Mouse (Mus musculus): Measurements from ENCODE around the gene Tmem131l.
"Not testable (repeated sequence)": the region's sequence is repeated elsewhere in the genome, so short reads cannot be mapped to it uniquely, and the experiment has no call there.

Gene Tmem131l

DNA sequence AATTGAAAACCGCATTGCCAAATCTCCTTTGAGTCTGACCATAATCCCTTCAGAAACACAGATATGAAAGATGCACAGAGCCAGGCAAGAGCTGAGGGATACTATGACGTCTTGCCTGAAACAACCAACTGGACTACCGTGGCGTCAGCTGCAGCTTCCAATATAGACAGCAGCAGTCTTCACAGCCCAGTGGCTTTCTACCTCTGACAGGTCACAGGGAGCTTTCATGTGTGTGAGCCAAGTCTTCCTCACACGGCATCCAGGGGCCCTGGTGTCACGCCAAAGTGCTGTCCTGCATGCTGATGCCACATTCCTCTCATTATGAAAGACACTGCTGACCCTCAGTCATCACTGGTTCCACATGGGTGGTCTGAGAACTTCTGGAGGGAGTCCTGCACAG, 134.8 kb downstream of the Tmem131l start:
- no peak for DNase-seq (ENCODE audit: low spot score)

GRCm38 (mm10) chr3:83904176-83904958, 135.6 kb downstream of the Tmem131l start:
- DNase-seq (ENCODE audit: low spot score) = no peak

DNA sequence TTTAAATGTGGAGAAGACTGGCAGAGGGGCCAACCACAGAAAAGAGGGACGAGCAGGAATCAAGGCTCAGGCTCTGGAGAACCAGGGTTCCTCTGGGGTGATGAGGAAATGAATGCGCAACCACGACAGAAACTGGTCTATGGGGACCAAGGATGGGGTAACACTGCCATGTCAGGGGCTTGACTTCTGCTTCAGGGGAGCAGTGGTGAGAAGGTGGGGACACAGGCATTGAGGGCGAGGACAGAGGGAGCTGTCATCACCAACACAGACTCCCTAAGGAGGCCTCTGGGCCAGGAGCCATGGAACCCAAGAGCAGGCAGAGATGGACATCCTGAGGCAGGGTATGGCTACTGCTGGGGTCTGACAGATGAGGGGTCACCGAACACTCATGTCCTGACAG, 137.0 kb downstream of the Tmem131l start:
- DNase-seq (ENCODE audit: low spot score) = no peak

DNA sequence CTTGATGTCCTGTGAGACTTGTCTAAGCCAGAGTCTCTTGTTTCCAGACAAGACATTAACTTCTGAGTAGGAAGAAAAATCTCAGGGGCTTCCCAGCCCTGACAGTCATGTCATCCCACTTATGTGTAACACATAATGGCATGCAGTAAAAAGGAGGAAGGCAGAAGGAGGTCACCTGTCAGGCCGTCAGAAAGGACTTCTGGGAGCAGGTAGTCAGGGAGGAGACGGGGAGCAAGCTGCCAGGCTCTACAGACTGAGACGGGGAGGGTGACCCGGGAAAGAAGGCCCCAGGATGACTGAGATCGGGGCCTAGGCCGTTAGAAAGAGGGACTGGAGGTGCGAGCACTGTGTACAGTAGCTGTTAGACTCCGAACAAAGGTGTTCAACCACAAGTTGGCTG, 137.5 kb downstream of the Tmem131l start:
- no peak for DNase-seq (ENCODE audit: low spot score)

DNA sequence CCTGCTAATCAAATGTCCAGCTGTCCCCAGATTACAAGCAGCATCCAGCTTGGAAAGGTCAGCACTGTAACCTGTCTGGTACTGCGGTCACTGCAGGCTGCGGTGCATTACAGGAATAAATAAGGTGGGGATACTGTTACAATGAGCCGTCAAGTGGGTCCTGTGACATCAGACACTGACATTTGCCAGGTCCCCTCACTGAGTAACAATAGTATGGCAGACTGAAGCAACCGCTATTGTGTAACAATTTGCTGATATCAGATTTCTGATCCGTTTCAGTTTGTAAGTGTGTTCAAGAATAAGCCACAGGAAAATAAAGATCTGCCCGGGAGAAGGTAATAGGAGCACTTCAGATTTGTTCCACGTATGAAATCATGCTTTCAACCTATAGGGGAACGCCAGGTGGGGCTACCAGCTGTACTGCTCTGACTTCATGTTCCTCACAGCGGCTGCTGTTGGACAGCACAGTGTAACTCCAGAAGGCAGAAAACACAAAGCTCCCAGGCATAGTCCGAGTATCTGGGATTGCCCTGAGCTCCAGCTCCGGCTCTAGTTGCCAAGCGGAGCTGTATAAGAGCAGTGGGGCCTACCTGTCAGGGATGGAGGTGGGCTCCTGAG, 139.1 kb downstream of the Tmem131l start:
- DNase-seq (ENCODE audit: low spot score) = no peak

DNA sequence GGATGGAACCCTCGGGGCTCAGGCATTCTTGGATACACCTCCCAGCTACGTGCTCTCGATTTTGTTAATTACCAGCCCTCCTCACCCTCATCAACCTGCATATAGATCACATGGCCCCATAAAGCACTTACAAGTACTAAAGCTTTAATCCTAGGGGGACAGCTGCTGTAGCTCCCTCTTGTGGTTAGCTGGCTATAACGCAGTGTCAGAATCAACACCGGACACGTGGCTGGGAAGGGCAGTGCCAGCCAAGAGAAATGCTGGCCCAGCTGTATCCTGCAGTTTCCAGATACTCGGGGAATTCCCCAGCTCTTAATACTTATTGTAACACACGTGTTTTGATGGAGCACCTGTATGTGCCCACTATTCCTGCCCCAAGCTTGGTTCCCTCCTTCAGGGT, 140.4 kb downstream of the Tmem131l start:
- peak; percentile 35 for DNase-seq (ENCODE audit: low spot score)

GRCm38 (mm10) chr3:83898246-83898645, 141.7 kb downstream of the Tmem131l start:
- no peak for DNase-seq (ENCODE audit: low spot score)

- DNase-seq (ENCODE audit: low spot score) = no peak
These were observed 144.2 kb downstream of the Tmem131l start for GRCm38 (mm10) chr3:83895811-83896210.

GRCm38 (mm10) chr3:83895111-83895510, 144.9 kb downstream of the Tmem131l start:
- no peak for DNase-seq (ENCODE audit: low spot score)

GRCm38 (mm10) chr3:83885163-83885562, 154.8 kb downstream of the Tmem131l start:
- DNase-seq (ENCODE audit: low spot score) = no peak

DNA sequence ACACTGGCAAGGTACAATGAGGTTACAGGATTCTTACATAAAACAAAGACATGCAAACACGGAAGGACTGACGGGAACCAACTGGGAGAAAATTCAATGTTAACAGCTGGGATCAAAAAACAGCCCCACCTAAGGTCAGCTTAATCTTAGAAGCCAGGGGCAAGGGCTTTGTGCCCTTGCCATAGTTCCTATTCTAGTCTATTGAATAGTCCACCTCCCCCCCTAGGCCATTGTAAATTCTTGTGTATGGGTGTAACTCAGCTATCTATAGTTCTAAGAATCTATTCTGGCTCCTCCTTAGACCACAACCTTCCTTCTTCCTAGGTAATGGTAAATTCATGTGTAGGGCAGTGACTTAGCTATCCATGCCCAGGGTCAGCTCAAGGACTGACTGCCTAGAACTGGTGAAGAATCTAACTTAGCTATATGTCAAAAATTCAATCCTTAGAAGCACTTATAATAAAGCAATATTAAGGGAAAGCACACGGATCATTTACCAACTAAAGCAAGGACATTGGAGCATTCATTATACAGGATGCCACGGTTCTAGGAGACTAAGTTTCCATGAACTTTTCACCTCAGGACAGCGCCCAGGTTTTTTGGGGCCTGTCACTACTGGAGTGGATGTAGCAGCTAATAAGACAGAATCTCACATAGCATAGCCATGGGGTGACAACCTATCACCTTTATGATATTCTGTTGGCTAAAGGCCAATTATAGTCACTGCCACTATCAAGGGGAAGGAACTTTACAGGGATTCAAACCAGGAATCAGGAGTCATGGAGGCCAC, 160.5 kb downstream of the Tmem131l start:
- DNase-seq (ENCODE audit: low spot score) = not testable (repeated sequence)

DNA sequence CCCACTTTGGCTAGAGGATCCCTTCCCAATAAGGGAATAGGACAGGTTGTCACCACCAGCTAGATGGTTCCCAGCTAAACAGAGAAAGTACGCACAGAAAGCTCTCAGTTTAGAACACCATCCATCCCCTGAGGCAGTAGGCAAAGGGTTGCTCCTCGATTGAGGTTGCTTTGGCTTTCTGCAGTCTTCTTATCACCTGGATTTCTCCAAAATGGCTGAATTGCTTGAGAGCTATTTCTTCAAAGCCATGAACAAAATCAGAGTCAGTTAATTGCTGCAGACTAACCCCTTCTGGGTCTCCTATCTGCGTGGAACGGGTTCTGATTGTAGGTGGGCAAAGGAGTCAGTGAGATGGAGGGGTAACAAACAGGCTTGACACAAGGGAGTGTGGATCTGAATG, 161.2 kb downstream of the Tmem131l start:
- DNase-seq (ENCODE audit: low spot score) = no peak

GRCm38 (mm10) chr3:83876299-83876698, 163.7 kb downstream of the Tmem131l start:
- DNase-seq (ENCODE audit: low spot score) = no peak

DNA sequence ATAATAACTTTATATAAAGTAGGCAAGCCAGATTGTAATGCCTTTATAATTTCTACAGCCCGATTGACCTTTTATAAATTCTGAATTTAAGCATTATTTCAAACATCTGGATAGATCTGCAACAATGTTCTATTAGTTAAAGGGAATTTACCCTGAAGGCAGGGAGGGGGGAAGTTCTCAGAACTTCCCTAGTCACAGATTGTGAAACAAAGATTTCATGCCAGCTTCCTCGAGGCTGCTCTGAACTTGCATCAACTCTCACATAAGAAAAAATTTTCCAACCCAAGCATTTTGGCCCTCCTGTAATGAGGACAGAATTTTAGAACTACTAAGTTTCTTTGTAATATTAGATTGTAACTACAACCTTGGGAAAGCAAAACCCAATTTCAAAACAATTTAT, 164.9 kb downstream of the Tmem131l start:
- not testable (repeated sequence) for DNase-seq (ENCODE audit: low spot score)

DNA sequence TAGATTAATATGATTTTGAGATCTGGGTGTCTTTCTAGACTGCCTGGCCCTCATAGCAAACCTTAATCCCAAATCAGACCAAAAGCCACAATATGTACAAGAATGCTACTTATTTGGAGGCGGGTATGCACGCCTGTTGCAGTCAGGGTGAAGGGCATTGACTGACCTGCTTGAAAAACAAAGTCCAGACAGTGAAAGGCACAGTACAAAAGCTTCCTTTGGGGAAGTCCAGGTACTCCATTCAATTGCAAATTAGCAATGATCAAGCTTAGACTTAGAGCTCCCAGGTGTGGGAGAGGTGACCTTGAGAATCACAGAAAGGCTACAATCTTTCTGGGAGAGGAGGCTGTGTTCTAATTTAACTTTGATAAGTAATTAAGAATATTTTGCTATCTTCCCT, 167.1 kb downstream of the Tmem131l start:
- DNase-seq (ENCODE audit: low spot score) = not testable (repeated sequence)

GRCm38 (mm10) chr3:83871962-83872361, 168.0 kb downstream of the Tmem131l start:
- DNase-seq (ENCODE audit: low spot score) = not testable (repeated sequence)

- DNase-seq (ENCODE audit: low spot score) = not testable (repeated sequence)
These were observed 168.4 kb downstream of the Tmem131l start for GRCm38 (mm10) chr3:83871559-83871958.

DNA sequence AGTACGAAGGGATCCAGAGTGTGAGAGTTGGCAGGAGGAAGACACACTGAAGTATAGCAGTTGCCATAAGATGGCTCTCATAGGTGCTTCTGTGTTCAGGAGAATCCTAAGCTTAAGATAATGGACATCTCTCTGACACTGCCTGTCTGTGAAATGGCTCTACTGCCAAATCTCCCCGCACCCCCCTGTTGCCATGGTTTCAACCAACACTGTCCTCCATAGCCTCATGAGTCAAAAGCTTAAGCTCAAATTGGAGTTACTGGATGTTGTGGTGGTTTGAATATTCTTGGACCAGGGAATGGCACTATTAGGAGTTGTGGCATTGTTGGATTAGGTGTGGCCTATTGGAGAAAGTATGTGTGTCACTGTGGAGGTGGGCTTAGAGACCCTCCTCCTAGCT, 170.2 kb downstream of the Tmem131l start:
- DNase-seq (ENCODE audit: low spot score) = no peak

- not testable (repeated sequence) for DNase-seq (ENCODE audit: low spot score)
These were observed 172.9 kb downstream of the Tmem131l start for GRCm38 (mm10) chr3:83867026-83867425.

DNA sequence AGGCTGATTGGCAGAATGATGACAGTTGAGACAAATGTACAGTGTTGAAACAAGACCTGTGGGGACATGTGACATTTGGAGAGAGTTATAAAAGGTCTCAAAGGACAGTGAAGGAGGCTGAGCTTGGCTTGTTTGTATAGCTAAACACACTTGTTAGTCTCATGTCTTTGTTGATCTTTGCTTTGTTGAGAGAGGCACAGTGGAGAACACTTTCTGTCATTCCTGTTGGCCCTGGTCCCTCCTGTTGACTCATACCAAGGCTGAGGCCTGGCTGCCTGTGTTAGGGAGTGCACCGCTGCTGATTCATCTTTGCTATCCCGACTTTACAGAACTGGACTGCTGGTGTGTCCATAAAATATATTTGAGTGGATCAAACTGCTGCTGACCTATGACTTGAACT, 174.8 kb downstream of the Tmem131l start:
- DNase-seq (ENCODE audit: low spot score) = no peak

GRCm38 (mm10) chr3:83864064-83864548, 175.9 kb downstream of the Tmem131l start:
- no peak for DNase-seq (ENCODE audit: low spot score)

GRCm38 (mm10) chr3:83862956-83863355, 177.0 kb downstream of the Tmem131l start:
- no peak for DNase-seq (ENCODE audit: low spot score)

DNA sequence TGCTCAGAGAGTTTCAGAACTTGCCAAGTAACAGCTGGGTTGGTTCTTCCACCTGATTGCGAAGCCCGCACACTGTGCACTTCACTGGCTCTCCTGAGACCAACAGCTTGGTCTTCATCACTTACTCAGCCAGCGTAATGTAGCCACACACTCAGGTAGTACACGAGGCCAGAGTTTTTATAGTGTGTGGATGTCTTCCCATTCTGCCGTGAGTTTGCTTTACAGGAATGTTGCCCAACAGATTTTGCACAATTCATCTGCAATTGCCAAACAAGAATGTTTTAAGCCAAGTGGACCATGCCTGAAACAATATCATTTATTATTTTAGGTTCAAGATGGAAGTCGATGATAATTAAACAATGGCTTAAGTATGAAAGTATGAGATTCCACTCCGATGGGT, 180.4 kb downstream of the Tmem131l start:
- no peak for DNase-seq (ENCODE audit: low spot score)

All from layer of hippocampus, adult 9-10 months (tissue).